Mouse (Mus musculus): ENCODE measurements around the gene Chst12. TPM values are rescaled to one million over a fixed set of nuclear protein-coding genes. Genes with fewer than 3 reads are reported as not detected.

Chst12 gene
- polyA plus RNA-seq, 1 experiment, result 51.3 TPM

GRCm38 (mm10) chr5:140567751-140568150 is 62.4 kb downstream of the Chst12 start:
- no peaks in the 10 kb centered on the region for H3K4me1 ChIP-seq (ENCODE audit: control insufficient read depth, insufficient read depth, low read length)
- no peak overlapping the region for H3K27ac ChIP-seq (ENCODE audit: insufficient read depth, low read depth, low read length)

GRCm38 (mm10) chr5:140568321-140568970 is 63.1 kb downstream of the Chst12 start:
- H3K4me3 ChIP-seq (ENCODE audit: insufficient read depth, low read length), result no peak overlapping the region
- H3K4me1 ChIP-seq (ENCODE audit: control insufficient read depth, insufficient read depth, low read length), result no peaks in the 10 kb centered on the region
- peak; percentile 76 for TF ChIP-seq CTCF (IDR thresholded peaks at IDR 0.05; ENCODE audit: low read depth, low read length)
- no peak for TF ChIP-seq POLR2A (IDR thresholded peaks at IDR 0.05; ENCODE audit: borderline replicate concordance, low read depth, low read length)
- H3K27ac ChIP-seq (ENCODE audit: insufficient read depth, low read depth, low read length), result no peak overlapping the region

More at GRCm38 (mm10) chr5:140567751-140568150, 62.4 kb downstream of the Chst12 start:
- no peak for TF ChIP-seq CTCF (IDR thresholded peaks at IDR 0.05; ENCODE audit: low read depth, low read length)
- no peak for TF ChIP-seq POLR2A (IDR thresholded peaks at IDR 0.05; ENCODE audit: borderline replicate concordance, low read depth, low read length)
- H3K4me3 ChIP-seq (ENCODE audit: insufficient read depth, low read length), result no peak overlapping the region

DNA sequence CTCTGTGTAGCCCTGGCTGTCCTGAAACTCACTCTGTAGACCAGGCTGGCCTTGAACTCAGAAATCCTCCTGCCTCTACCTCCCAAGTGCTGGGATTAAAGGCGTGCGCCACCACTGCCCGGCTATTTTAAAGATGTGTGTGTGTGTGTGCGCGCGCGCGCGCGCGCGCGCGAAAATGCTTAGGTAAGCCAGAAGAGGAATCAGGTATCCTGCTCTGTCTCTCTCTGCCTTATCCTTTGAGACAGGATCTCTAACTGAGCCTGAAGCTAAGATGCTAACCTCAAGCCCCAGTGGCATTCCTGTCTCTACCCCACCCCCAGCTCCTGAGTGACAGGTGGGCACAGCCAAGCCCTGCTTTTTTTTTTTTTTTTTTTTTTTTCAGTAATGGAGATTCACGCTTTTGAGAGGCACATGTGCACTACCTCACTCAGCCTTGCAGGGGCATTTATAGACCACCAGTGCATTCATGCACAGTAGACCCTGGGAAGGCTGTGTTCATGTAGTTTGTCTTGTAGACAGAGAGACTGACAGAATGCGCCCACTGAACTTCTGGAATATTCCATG is 63.8 kb downstream of the Chst12 start:
- no peak for TF ChIP-seq POLR2A (IDR thresholded peaks at IDR 0.05; ENCODE audit: borderline replicate concordance, low read depth, low read length)
- no peak for TF ChIP-seq CTCF (IDR thresholded peaks at IDR 0.05; ENCODE audit: low read depth, low read length)
- Histone ChIP-seq H3K27ac (ENCODE audit: insufficient read depth, low read depth, low read length) (no peak overlapping the region), H3K4me1 (ENCODE audit: control insufficient read depth, insufficient read depth, low read length) (no peaks in the 10 kb centered on the region), H3K4me3 (ENCODE audit: insufficient read depth, low read length) (no peak overlapping the region)

- Histone ChIP-seq H3K27ac (ENCODE audit: insufficient read depth, low read depth, low read length) (no peak overlapping the region), H3K4me1 (ENCODE audit: control insufficient read depth, insufficient read depth, low read length) (no peaks in the 10 kb centered on the region), H3K4me3 (ENCODE audit: insufficient read depth, low read length) (no peak overlapping the region)
- TF ChIP-seq POLR2A (IDR thresholded peaks at IDR 0.05; ENCODE audit: borderline replicate concordance, low read depth, low read length) (no peak), CTCF (IDR thresholded peaks at IDR 0.05; ENCODE audit: low read depth, low read length) (no peak)
These were observed 65.0 kb downstream of the Chst12 start for GRCm38 (mm10) chr5:140570223-140570870.

DNA sequence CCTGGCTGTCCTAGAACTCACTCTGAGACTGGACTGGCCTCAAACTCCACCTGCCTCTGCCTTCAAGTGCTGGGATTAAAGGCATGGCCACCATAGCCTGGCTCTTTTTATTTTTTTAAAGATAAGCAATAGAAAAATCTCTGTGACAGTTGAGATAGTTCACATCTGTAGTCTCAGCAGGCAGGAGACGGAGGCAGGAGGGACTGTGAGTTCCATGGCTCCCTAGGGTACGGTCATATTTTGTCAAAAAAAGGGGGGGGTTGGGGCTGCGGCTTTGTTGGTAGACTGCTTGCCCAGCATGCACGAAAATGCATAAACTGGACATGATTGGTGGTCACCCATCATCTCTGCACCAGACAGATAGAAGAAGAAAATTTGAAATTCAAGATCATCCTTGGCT is 65.9 kb downstream of the Chst12 start:
- H3K4me1 ChIP-seq (ENCODE audit: control insufficient read depth, insufficient read depth, low read length), result no peaks in the 10 kb centered on the region
- no peak for TF ChIP-seq POLR2A (IDR thresholded peaks at IDR 0.05; ENCODE audit: borderline replicate concordance, low read depth, low read length)
- TF ChIP-seq CTCF (IDR thresholded peaks at IDR 0.05; ENCODE audit: low read depth, low read length), result no peak
- H3K27ac ChIP-seq (ENCODE audit: insufficient read depth, low read depth, low read length), result no peak overlapping the region
- H3K4me3 ChIP-seq (ENCODE audit: insufficient read depth, low read length), result no peak overlapping the region

DNA sequence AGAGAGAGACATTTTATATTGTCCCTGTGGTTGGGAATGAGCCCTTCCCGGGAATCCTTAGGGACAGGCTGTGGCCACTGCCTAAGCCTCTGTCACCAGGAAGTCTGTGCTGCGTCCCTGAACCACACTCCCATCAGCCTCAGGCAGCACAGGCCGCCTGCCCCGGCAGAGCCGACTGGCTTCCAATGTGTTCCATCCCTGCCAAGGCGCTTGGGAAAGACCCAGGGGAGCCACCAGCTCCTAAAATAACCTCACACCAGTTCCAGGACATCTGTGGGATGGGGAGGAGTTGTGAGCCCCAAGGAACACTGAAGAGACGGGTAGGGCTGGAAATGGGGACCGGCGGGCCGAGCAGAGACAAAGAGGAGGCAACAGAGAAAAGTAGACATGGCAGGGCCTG is 66.3 kb downstream of the Chst12 start:
- Histone ChIP-seq H3K4me3 (ENCODE audit: insufficient read depth, low read length) (no peak overlapping the region), H3K27ac (ENCODE audit: insufficient read depth, low read depth, low read length) (no peak overlapping the region), H3K4me1 (ENCODE audit: control insufficient read depth, insufficient read depth, low read length) (no peaks in the 10 kb centered on the region)
- TF ChIP-seq CTCF (IDR thresholded peaks at IDR 0.05; ENCODE audit: low read depth, low read length) (no peak), POLR2A (IDR thresholded peaks at IDR 0.05; ENCODE audit: borderline replicate concordance, low read depth, low read length) (no peak)

DNA sequence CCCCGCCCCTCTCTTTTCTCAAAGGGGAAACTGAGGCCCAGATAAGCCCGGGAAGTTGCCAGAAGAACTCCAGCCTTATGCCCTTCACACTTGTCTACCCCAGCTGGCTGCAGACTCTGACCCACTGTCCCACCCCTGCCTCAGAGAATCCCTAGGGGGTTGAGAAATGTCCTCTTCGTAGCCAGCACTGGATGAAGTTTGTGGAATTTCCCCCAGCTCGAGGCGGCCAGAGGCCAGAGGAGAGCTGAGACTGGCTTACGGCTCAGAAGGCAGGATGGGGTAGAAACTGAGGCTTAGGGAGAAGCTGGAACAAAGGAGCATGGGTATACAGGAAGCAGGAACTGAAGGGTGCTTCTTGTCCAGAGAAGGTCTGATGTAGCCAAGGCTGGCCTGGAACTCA is 67.3 kb downstream of the Chst12 start:
- no peaks in the 10 kb centered on the region for H3K4me1 ChIP-seq (ENCODE audit: control insufficient read depth, insufficient read depth, low read length)
- no peak overlapping the region for H3K27ac ChIP-seq (ENCODE audit: insufficient read depth, low read depth, low read length)
- H3K4me3 ChIP-seq (ENCODE audit: insufficient read depth, low read length), result no peak overlapping the region
- TF ChIP-seq CTCF (IDR thresholded peaks at IDR 0.05; ENCODE audit: low read depth, low read length), result no peak
- no peak for TF ChIP-seq POLR2A (IDR thresholded peaks at IDR 0.05; ENCODE audit: borderline replicate concordance, low read depth, low read length)

Other genes starting within 250 kb of the Chst12 start
- gene Mad1l1, start 184.0 kb upstream of the Chst12 start, polyA plus RNA-seq (2012; ENCODE audit: insufficient read depth, insufficient read length, missing spikeins), result 16.5 and 18.0 TPM in 2 replicates
- gene Nudt1, start 183.9 kb upstream of the Chst12 start, polyA plus RNA-seq (2012; ENCODE audit: insufficient read depth, insufficient read length, missing spikeins), result 11.8 and 12.9 TPM in 2 replicates
- 6.5 and 8.6 TPM in 2 replicates for gene Mrm2, start 173.7 kb upstream of the Chst12 start, polyA plus RNA-seq (2012; ENCODE audit: insufficient read depth, insufficient read length, missing spikeins)
- 131 and 136 TPM in 2 replicates for gene Snx8, start 116.3 kb upstream of the Chst12 start, polyA plus RNA-seq (2012; ENCODE audit: insufficient read depth, insufficient read length, missing spikeins)
- gene Eif3b, start 86.2 kb upstream of the Chst12 start, polyA plus RNA-seq (2012; ENCODE audit: insufficient read depth, insufficient read length, missing spikeins), result 80.1 and 87.0 TPM in 2 replicates
- gene Gm4869, start 59.9 kb upstream of the Chst12 start, polyA plus RNA-seq (2012; ENCODE audit: insufficient read depth, insufficient read length, missing spikeins), result not detected in 2 replicates
- not detected in 2 replicates for gene Grifin, start 59.5 kb downstream of the Chst12 start, polyA plus RNA-seq (2012; ENCODE audit: insufficient read depth, insufficient read length, missing spikeins)
- 60.6 and 75.4 TPM in 2 replicates for gene Lfng, start 101.8 kb downstream of the Chst12 start, polyA plus RNA-seq (2012; ENCODE audit: insufficient read depth, insufficient read length, missing spikeins)
- 73.6 and 91.5 TPM in 2 replicates for gene Ttyh3, start 143.5 kb downstream of the Chst12 start, polyA plus RNA-seq (2012; ENCODE audit: insufficient read depth, insufficient read length, missing spikeins)
- 28.7 and 38.3 TPM in 2 replicates for gene Iqce, start 196.8 kb downstream of the Chst12 start, polyA plus RNA-seq (2012; ENCODE audit: insufficient read depth, insufficient read length, missing spikeins)
- 13.5 and 14.5 TPM in 2 replicates for gene Brat1, start 199.5 kb downstream of the Chst12 start, polyA plus RNA-seq (2012; ENCODE audit: insufficient read depth, insufficient read length, missing spikeins)
- 23.4 and 27.0 TPM in 2 replicates for gene Amz1, start 218.6 kb downstream of the Chst12 start, polyA plus RNA-seq (2012; ENCODE audit: insufficient read depth, insufficient read length, missing spikeins)

All from bone marrow macrophage, adult 2 months (primary cell).